Mouse (Mus musculus) liver, embryonic 14.5 days (tissue): ENCODE data around the gene Lgr6. TPM values are rescaled to one million over a fixed set of nuclear protein-coding genes. Genes with fewer than 3 reads are reported as not detected.

Experiments used
- ATAC-seq: fragments of 200-750 bp; cut with Nextera tagmentation; 2 replicates; pipeline ENCODE4 v1.8.0; 2017; ENCODE audit warnings: moderate number of reproducible peaks, mild to moderate bottlenecking, moderate library complexity; ENCODE audit not compliant: insufficient read depth
- DNase-seq, 3 experiments: peaks; one replicate each; pipeline ENCODE4 v3.0.0-alpha.2; 2012 to 2013; ENCODE audit warnings: low read depth in 3 of 3, low spot score in 3 of 3
- H3K27ac ChIP-seq: fragments of 300-500 bp; sonication (generic); 2 replicates; pipeline ENCODE4 v1.5.1; 2014; ENCODE audit warnings: moderate library complexity, mild to moderate bottlenecking, control low read depth, inconsistent platforms
- H3K27me3 ChIP-seq: fragments of 300-500 bp; sonication (generic); 2 replicates; pipeline ENCODE4 v1.6.1; 2014; ENCODE audit warnings: mild to moderate bottlenecking, low read length, moderate library complexity; ENCODE audit not compliant: control insufficient read depth, insufficient read depth
- H3K36me3 ChIP-seq: fragments of 300-500 bp; sonication (generic); replicated peaks from 2 replicates; pipeline ENCODE4 v1.6.1; 2014; ENCODE audit warnings: low read depth; ENCODE audit not compliant: control insufficient read depth, insufficient read depth
- H3K4me1 ChIP-seq, 2 experiments: fragments of 200-500 bp in 1 of 2; fragments of 300-500 bp in 1 of 2; sonication (generic) in 1 of 2; replicated peaks; 2 replicates each; pipeline ENCODE4 v1.6.1; 2012 to 2014; ENCODE audit warnings: antibody characterized with exemption in 1 of 2, inconsistent platforms in 1 of 2, low read length in 1 of 2; ENCODE audit not compliant: control insufficient read depth in 2 of 2, insufficient read depth in 2 of 2
- H3K4me2 ChIP-seq: fragments of 300-500 bp; sonication (generic); 2 replicates; pipeline ENCODE4 v1.6.1; 2014; ENCODE audit warnings: low read depth, mild to moderate bottlenecking, control low read depth, moderate library complexity
- H3K4me3 ChIP-seq, 2 experiments: fragments of 200-500 bp in 1 of 2; fragments of 300-500 bp in 1 of 2; sonication (generic) in 1 of 2; 2 replicates each; pipeline ENCODE4 v1.5.1; 2012 to 2014; ENCODE audit warnings: low read depth in 2 of 2, low read length in 2 of 2, mild to moderate bottlenecking in 2 of 2, control low read depth in 1 of 2, inconsistent platforms in 1 of 2, moderate library complexity in 1 of 2; ENCODE audit not compliant: insufficient read depth in 1 of 2
- H3K9ac ChIP-seq: fragments of 300-500 bp; sonication (generic); replicated peaks from 2 replicates; pipeline ENCODE4 v1.6.1; 2014; ENCODE audit warnings: mild to moderate bottlenecking, control low read depth, moderate library complexity
- H3K9me3 ChIP-seq: fragments of 300-500 bp; sonication (generic); 2 replicates; pipeline ENCODE4 v1.6.1; 2016; ENCODE audit warnings: low read length, mixed read lengths; ENCODE audit not compliant: control insufficient read depth
- CTCF ChIP-seq: IDR thresholded peaks from 2 replicates; pipeline ENCODE4 v1.5.1; 2016; ENCODE audit warnings: antibody characterized with exemption, low read depth, control low read depth
- EP300 ChIP-seq: IDR thresholded peaks from 2 replicates; pipeline ENCODE4 v1.6.1; 2016; ENCODE audit warnings: antibody characterized with exemption, low read depth
- WGBS: fragments of 180-500 bp; shearing (Covaris S2); extraction: QIAGEN DNeasy Blood & Tissue Kit; methylation state at CpG from one replicate; pipeline ENCODE4 v1.1.7; 2014; ENCODE audit not compliant: insufficient replicate concordance; 5-methylcytosine and 5-hydroxymethylcytosine counted together
- polyA plus RNA-seq, 2 experiments: library from polyadenylated mRNA; depleted of rRNA in 1 of 2; stranded (reverse) in 1 of 2; unstranded in 1 of 2; fragments of >200 nt; fragmentation: Nextera tagmentation in 1 of 2; extraction: Ambion mirVana in 1 of 2; gene quantifications; 2 replicates each; pipeline versions ENCODE4 v1.2.1 to v1.2.3; 2012 to 2014

The Lgr6 gene
- polyA plus RNA-seq, 2 experiments = 0.02 to 0.05 TPM

GRCm38 (mm10) chr1:134987962-134988341, 117.1 kb downstream of the Lgr6 start:
- no peaks in the 10 kb centered on the region for H3K36me3 ChIP-seq
- H3K9me3 ChIP-seq = no peaks in the 10 kb centered on the region
- ATAC-seq (no peak), DNase-seq (no peak)
- H3K9ac ChIP-seq = no peak overlapping the region
- TF ChIP-seq EP300 = no peak
- no peak for TF ChIP-seq CTCF
- peaks cover 18% of the 10 kb centered on the region for H3K27me3 ChIP-seq
- peak overlapping the region; percentile 16 to 34 for H3K4me3 ChIP-seq
- no peaks in the 10 kb centered on the region for H3K4me1 ChIP-seq
- H3K4me2 ChIP-seq = peak overlapping the region; percentile 58
- no peak overlapping the region for H3K27ac ChIP-seq
- 9% methylated on average over 14 of the region's 14 CpGs for WGBS

DNA sequence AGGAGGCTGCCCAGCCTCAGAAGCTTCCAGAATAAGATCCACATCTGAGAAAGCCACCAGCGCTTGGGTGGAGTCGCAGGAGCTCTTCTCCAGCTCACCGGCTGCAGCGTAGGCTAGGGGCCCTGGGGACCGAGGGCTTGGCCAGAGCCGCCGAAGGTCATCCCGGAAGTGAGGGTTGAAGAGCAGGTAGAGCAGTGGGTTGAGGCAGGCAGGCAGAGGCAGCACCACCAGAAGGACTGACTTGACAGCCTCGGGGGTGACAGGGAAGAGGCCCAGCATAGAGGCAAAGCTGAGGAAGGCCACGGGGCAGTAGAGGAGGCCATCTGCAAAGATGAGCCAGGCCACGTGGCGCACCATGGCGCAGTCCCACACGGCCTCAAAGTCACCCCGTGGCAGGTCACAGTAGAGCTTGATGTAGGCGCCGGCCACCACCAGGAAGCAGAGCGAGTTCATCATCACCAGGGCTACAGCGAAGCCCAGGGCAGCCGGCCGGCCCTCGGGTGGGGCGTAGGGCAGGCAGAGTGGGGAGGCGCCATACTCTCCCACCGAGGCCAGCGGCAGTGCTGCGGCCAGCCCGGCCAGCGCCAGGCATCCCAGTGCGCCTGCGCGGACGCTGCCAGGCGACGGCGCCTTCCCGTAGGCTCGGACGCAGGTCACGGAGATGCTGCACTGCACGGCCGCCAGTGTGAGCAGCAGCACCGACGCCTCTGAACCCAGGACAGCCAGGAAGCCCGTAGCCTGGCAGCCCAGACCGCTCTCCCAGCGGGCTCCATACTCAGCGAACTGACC, 117.7 kb downstream of the Lgr6 start:
- Histone ChIP-seq H3K4me3 (peak overlapping the region; percentile 16 to 34), H3K9ac (no peak overlapping the region), H3K4me1 (no peaks in the 10 kb centered on the region), H3K9me3 (no peaks in the 10 kb centered on the region), H3K4me2 (peak overlapping the region; percentile 58), H3K27ac (no peak overlapping the region), H3K36me3 (no peaks in the 10 kb centered on the region), H3K27me3 (peaks cover 18% of the 10 kb centered on the region)
- DNase-seq (no peak), ATAC-seq (no peak)
- 24% methylated on average over 47 of the region's 48 CpGs for WGBS
- TF ChIP-seq EP300 (no peak), CTCF (no peak)

GRCm38 (mm10) chr1:134972920-134973319, 132.2 kb downstream of the Lgr6 start:
- WGBS = 68% methylated on average over 1 of the region's 1 CpGs
- H3K4me3 ChIP-seq = no peak overlapping the region
- no peak overlapping the region for H3K9ac ChIP-seq
- DNase-seq (no peak), ATAC-seq (no peak)
- no peak overlapping the region for H3K4me2 ChIP-seq
- TF ChIP-seq CTCF (no peak), EP300 (no peak)
- H3K36me3 ChIP-seq = peaks cover 53% of the 10 kb centered on the region
- H3K9me3 ChIP-seq = no peaks in the 10 kb centered on the region
- H3K4me1 ChIP-seq = no peaks in the 10 kb centered on the region
- no peaks in the 10 kb centered on the region for H3K27me3 ChIP-seq
- H3K27ac ChIP-seq = no peak overlapping the region

- WGBS = 83% methylated on average over 2 of the region's 2 CpGs
- H3K9ac ChIP-seq = no peak overlapping the region
- DNase-seq = no peak
- H3K4me2 ChIP-seq = no peak overlapping the region
- H3K4me1 ChIP-seq = peaks cover 7 to 15% of the 10 kb centered on the region in 2 experiments; a peak in 3 of 4 replicates
- no peak overlapping the region for H3K27ac ChIP-seq
- no peak for ATAC-seq
- peaks cover 25% of the 10 kb centered on the region for H3K36me3 ChIP-seq
- no peak overlapping the region for H3K4me3 ChIP-seq
- H3K9me3 ChIP-seq = no peaks in the 10 kb centered on the region
- no peaks in the 10 kb centered on the region for H3K27me3 ChIP-seq
- TF ChIP-seq EP300 (no peak), CTCF (no peak)
These were observed 139.6 kb downstream of the Lgr6 start for GRCm38 (mm10) chr1:134965430-134965829.

GRCm38 (mm10) chr1:134962821-134963220, 142.3 kb downstream of the Lgr6 start:
- peaks cover 7 to 15% of the 10 kb centered on the region in 2 experiments; a peak in 3 of 4 replicates for H3K4me1 ChIP-seq
- peak overlapping the region; percentile 69 to 78 for H3K4me3 ChIP-seq
- H3K27ac ChIP-seq = peak overlapping the region; percentile 27
- H3K9me3 ChIP-seq = no peaks in the 10 kb centered on the region
- peak; percentile 74 for ATAC-seq
- DNase-seq = peak in 2 of 3 experiments; percentile 25 to 43
- H3K9ac ChIP-seq = peak overlapping the region; percentile 69
- no peaks in the 10 kb centered on the region for H3K27me3 ChIP-seq
- peaks cover 3% of the 10 kb centered on the region for H3K36me3 ChIP-seq
- H3K4me2 ChIP-seq = peak overlapping the region; percentile 89
- TF ChIP-seq EP300 (no peak), CTCF (peak; percentile 56)
- WGBS = 2% methylated on average over 11 of the region's 11 CpGs
